Mouse (Mus musculus) liver, adult (tissue): ENCODE results near the gene Mrgprg.
A peak's percentile ranks its signal among the peaks of the same experiment; 100 is the strongest.

Experiments used
- GATA4 ChIP-seq: IDR thresholded peaks from 2 replicates; pipeline ENCODE4 v1.6.1; 2014; ENCODE audit warnings: mild to moderate bottlenecking, low read length; ENCODE audit not compliant: insufficient replicate concordance

Mrgprg gene

DNA sequence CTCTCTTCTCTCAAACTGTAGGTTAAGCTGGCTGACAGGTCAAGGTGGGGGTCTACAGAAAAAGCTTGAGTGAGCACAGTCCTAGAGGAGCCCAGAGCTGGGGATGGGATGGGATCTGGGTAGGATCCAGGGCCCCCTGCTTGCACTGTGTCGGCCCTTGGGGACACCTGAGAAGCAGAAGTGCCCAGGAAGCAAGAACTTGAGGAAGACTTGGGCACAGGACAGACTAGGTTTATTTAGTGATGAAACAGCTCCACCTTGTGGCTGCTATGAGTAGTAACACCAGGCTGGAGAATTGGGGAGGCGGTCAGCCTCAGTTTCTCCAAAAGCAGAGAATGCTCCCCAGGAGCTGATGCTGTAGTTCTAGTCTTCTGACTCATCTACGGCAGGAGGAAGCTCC is 3.0 kb downstream of the Mrgprg start:
- no peak for TF ChIP-seq GATA4

GRCm38 (mm10) chr7:143758956-143759355 is 7.8 kb downstream of the Mrgprg start:
- no peak for TF ChIP-seq GATA4

DNA sequence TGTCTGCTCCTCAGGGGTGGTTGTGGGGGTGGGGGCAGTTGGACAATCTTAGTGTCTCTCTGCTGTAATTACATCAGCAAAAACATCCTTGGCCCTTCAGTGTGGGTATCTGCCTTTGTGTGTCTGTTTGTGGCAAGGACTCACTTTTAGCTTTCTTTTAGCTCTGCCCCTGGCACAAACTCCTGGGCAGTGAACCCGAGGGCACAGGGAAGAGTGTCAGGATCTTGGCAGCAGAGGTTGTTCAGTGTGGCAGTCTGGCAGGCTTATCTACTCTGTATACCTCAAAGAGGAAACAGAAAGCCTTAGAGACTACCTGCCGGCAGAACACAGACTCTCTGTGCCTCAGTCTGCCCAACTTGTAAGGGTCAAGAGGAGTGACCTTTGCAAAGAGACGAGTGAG is 9.1 kb downstream of the Mrgprg start:
- no peak for TF ChIP-seq GATA4

DNA sequence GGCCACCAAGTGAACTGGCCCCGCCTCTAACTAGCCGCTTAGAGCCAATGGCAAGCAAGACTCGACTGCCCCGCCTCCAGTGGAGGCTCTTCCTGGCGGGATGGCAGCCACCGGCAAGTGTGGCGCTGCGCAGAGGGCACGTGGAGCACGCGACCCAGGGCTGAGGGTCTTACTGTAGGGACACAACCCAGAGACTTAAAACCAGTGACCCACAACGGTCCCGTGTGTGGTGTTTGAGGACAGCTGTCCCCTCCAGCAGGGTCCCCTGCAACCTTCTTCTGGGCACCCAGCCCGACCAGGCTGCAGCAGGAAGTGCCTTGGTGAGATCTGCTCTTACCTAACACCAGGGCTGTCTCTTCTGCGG is 9.8 kb downstream of the Mrgprg start:
- TF ChIP-seq GATA4 = no peak

- TF ChIP-seq GATA4 = no peak
Measured at GRCm38 (mm10) chr7:143756125-143757026, 10.4 kb downstream of the Mrgprg start, which contains the start of gene Osbpl5. Gene Osbpl5 (minus strand): TSS chr7:143756985.

DNA sequence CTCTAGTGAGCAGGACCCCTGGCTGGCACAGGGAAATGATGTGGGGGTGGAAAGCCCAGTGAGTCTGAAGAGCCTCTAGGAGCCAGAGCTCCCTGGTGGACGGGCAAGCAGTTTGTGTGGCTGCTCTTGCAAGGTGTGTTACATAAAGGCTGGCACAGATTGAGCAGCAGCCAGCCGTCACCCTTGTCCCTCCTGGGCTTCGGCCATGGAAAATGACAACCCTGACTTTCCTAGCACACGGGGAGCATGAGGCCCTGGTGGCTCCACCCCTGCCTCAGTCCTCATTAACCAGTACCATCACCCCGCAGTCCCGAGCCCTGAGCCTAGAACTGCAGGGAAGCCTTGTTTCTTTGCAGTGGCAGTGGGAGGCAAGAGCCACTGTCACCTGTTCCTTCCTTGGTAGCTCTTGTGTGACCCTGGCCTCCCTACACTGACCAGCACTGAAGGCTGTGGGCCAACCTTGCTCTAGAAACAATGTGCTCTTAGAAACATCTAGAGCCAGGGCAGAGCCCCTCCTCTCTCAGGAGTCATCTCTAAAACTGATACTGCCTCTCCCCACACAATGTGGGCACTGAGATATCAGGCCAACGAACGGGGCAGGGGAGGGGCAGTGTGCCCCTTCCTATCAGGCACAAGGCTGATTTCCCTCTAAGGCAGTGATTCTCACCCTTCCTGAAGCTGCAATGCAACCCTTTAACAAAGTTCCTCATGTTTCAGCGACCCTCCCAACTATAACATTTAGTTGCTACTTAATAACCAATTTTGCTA is 11.3 kb downstream of the Mrgprg start:
- TF ChIP-seq GATA4 = no peak

DNA sequence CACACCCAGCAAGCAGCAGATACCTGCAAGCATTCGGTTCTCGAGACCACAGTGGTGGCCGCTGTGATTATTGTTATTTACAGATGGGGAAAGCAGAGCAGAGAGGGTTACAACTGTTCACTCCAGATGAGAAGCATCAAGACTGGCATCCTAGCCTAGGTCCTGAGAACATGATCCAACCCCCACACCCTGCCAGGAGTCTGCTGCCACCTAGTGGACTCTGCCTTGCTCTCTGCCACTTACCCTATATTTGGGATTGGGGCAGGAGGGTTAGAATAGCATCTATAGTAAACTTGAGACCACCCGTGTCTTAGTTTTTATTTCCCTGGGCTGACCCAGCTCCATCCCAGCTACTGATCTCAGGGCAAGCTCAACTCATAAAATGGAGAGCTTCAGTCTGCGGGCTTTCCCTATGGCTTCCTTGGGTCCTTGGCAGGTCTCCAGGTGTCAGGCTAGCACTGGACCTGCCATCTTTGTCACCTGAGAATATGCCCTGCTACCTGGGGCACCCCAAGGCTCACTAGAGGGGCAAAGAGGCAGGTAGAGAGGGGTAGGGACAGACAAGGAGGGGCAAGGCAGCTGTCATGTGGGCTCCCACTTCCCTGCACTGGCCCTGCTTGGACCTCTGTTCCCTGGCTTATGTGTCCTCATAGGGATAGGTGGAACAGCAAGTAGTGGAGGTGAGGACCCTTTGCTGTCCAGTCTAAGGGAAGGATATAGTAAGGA is 12.6 kb downstream of the Mrgprg start:
- TF ChIP-seq GATA4 = no peak

DNA sequence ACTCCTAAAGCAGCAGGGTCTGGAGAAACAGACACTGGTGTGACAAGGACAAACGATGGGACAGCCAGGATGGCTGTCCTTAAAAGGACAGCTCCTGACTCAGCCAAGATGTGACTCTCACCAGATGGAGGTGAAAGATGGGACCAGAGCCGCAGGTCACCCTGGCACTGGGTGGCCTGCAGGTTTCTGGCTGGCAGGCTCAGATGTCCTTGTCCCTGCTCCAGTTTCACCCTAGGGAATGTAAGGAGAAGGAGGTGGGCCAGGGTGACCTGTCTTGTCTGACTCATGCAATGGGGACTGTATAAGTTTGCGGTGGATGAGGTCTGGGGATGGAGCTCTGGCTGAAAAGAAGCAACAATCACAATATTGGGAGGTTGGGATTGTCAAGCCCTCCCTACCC is 14.2 kb downstream of the Mrgprg start:
- no peak for TF ChIP-seq GATA4

GRCm38 (mm10) chr7:143752056-143752455 is 14.7 kb downstream of the Mrgprg start:
- TF ChIP-seq GATA4 = peak; percentile 69; the same call in 1 of the 2 replicates

DNA sequence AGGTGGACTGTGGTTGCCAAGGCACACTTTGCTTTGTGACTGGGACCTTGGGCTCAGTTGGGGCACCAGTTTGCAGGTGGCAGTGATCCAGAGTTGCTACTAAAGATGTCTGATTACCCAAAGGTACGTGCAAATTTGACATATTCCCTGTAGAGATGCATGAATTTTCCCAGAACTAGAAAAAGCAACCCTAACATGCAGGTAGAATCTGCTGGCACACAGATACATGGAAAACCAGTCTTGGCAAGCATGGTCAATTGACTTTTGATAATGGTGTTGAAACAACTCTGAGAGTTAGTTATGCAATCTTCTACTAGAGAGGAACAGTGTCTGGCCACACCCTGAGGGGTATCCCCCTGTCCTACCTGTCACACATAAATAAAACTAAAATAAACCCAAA is 15.4 kb downstream of the Mrgprg start:
- no peak; the same call in 1 of the 2 replicates for TF ChIP-seq GATA4

DNA sequence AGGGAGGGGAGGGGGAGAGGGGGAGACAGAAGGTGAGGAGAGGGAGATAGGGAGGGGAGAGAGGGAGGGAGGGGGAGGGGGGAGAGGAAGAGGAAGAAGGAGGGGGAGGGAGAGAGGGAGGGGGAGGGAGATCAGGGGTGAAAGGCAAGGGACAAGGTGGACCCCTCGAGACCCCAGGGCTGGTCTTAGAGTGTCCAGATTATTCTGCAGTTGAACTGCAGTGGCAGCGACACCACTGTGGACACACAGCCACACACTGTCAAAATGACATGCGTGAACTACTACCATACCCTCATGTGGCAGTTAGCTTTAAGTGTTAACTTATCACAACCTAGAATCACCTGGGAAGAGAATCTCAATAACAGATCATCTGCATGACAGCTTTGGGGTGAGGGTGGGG is 17.7 kb downstream of the Mrgprg start:
- TF ChIP-seq GATA4 = no peak

- TF ChIP-seq GATA4 = no peak
Measured at GRCm38 (mm10) chr7:143748041-143748868, 18.5 kb downstream of the Mrgprg start.

DNA sequence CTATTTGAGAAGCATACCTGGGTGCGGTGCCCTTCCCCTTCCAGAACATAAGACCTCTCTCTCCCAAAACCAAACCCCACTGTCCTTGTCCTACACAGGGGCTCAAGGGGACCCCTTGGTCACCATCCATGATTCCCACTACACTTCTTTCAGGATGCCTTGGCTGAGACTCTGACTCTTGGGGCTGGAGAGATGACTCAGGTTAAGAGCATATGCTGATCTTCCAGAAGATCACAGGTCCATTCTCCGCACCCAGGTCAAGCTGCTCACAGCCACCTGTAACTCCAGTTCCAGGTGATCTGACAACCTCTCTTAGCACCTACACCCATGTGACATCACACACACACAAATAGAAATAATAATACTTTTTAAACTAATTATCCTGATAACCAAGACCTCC is 26.1 kb downstream of the Mrgprg start:
- TF ChIP-seq GATA4 = no peak
